Mouse (Mus musculus) brain, embryonic 18.5 days (tissue): ENCODE data around the gene Fbxl13.
"Not testable (repeated sequence)": the region's sequence is repeated elsewhere in the genome, so short reads cannot be mapped to it uniquely, and the experiment has no call there.

ENCODE experiments used
- DNase-seq: peaks from one replicate; pipeline ENCODE4 v3.0.0-alpha.2; 2012; ENCODE audit warnings: low read depth, low spot score

The Fbxl13 gene

GRCm38 (mm10) chr5:21656912-21657311, 11.5 kb upstream of the Fbxl13 start:
- no peak for DNase-seq

- DNase-seq: no peak
Observed at GRCm38 (mm10) chr5:21651885-21652612, 6.6 kb upstream of the Fbxl13 start.

- DNase-seq: no peak
Observed at GRCm38 (mm10) chr5:21650736-21651135, 5.3 kb upstream of the Fbxl13 start.

- DNase-seq: no peak
Observed at GRCm38 (mm10) chr5:21646133-21646491, 678 bp upstream of the Fbxl13 start.

- no peak for DNase-seq
Observed at GRCm38 (mm10) chr5:21644891-21645438, 469 bp downstream of the Fbxl13 start.

- DNase-seq: no peak
Observed at GRCm38 (mm10) chr5:21643606-21644005, 1.8 kb downstream of the Fbxl13 start.

- DNase-seq: no peak
Observed at GRCm38 (mm10) chr5:21640961-21641360, 4.5 kb downstream of the Fbxl13 start.

- no peak for DNase-seq
Observed at GRCm38 (mm10) chr5:21625916-21626315, 19.5 kb downstream of the Fbxl13 start.

GRCm38 (mm10) chr5:21616450-21617009, 28.9 kb downstream of the Fbxl13 start:
- DNase-seq: no peak

GRCm38 (mm10) chr5:21614299-21614698, 31.1 kb downstream of the Fbxl13 start:
- DNase-seq: not testable (repeated sequence)

- DNase-seq: no peak
Observed at GRCm38 (mm10) chr5:21610996-21611395, 34.4 kb downstream of the Fbxl13 start.

GRCm38 (mm10) chr5:21608311-21609304, 36.8 kb downstream of the Fbxl13 start:
- DNase-seq: peak; percentile 65

GRCm38 (mm10) chr5:21605936-21606335, 39.5 kb downstream of the Fbxl13 start:
- no peak for DNase-seq

- no peak for DNase-seq
Observed at GRCm38 (mm10) chr5:21599961-21600360, 45.5 kb downstream of the Fbxl13 start.

- not testable (repeated sequence) for DNase-seq
Observed at GRCm38 (mm10) chr5:21599536-21599935, 45.9 kb downstream of the Fbxl13 start.

- no peak for DNase-seq
Observed at GRCm38 (mm10) chr5:21593201-21593709, 52.2 kb downstream of the Fbxl13 start.

- no peak for DNase-seq
Observed at GRCm38 (mm10) chr5:21592106-21592505, 53.3 kb downstream of the Fbxl13 start.

- no peak for DNase-seq
Observed at GRCm38 (mm10) chr5:21588220-21588619, 57.2 kb downstream of the Fbxl13 start.

- DNase-seq: no peak
Observed at GRCm38 (mm10) chr5:21587683-21588082, 57.8 kb downstream of the Fbxl13 start.

GRCm38 (mm10) chr5:21586763-21587162, 58.7 kb downstream of the Fbxl13 start:
- DNase-seq: no peak

- no peak for DNase-seq
Observed at GRCm38 (mm10) chr5:21578136-21578535, 67.3 kb downstream of the Fbxl13 start.

GRCm38 (mm10) chr5:21575210-21575550, 70.3 kb downstream of the Fbxl13 start:
- no peak for DNase-seq
